7 mouse cellular contexts compared by ENCODE assay signal in genomic region chr13:74061613-74062377, GRCm38 (mm10). TPM values are rescaled to one million over a fixed set of nuclear protein-coding genes. Genes with fewer than 3 reads are reported as not detected.
DNase-seq lines count a peak whose midpoint lies in the region; ATAC-seq lines count a peak whose summit lies in the region.

Gene Cep72, minus strand, starts transcription at chr13:74062299.

- H3K9me3 ChIP-seq in embryonic facial prominence, embryonic 12.5 days, result no peaks in the 10 kb centered on the region
- H3K9me3 ChIP-seq in limb, embryonic 10.5 days (replicated peaks), result no peaks in the 10 kb centered on the region
- H3K9me3 ChIP-seq in midbrain, embryonic 12.5 days, result no peaks in the 10 kb centered on the region

- peak within 1 kb of the TSS; percentile 76 for H3K27ac ChIP-seq in embryonic facial prominence, embryonic 12.5 days
- peak within 1 kb of the TSS; percentile 98 for H3K27ac ChIP-seq in limb, embryonic 10.5 days
- peak within 1 kb of the TSS; percentile 70 for H3K27ac ChIP-seq in midbrain, embryonic 12.5 days (replicated peaks)

- no peaks in the 10 kb centered on the region for H3K4me1 ChIP-seq in embryonic facial prominence, embryonic 12.5 days
- peaks cover 11% of the 10 kb centered on the region for H3K4me1 ChIP-seq in limb, embryonic 10.5 days
- 0 out of 2 replicates have a peak, but pooled peaks cover 2% of the 10 kb centered on the region for H3K4me1 ChIP-seq in midbrain, embryonic 12.5 days

- ATAC-seq in embryonic facial prominence, embryonic 12.5 days (ENCODE audit: insufficient number of reproducible peaks, insufficient read depth, low FRiP score, low TSS enrichment), result peak; percentile 87
- ATAC-seq in midbrain, embryonic 12.5 days (ENCODE audit: low FRiP score, low read depth), result peak; percentile 98

- peak within 1 kb of the TSS; percentile 67 for H3K9ac ChIP-seq in embryonic facial prominence, embryonic 12.5 days
- H3K9ac ChIP-seq in midbrain, embryonic 12.5 days (replicated peaks), result peak within 1 kb of the TSS; percentile 79

- 4% methylated on average over 48 of the region's 48 CpGs for WGBS in embryonic facial prominence, embryonic 12.5 days
- WGBS in limb, embryonic 10.5 days, result 5% methylated on average over 48 of the region's 48 CpGs
- 4% methylated on average over 47 of the region's 48 CpGs for WGBS in midbrain, embryonic 12.5 days

- DNase-seq in adrenal gland, postnatal 36 days, result peak; percentile 94 to 96
- DNase-seq in heart, adult 11 months, result peak; percentile 98
- DNase-seq in kidney, adult 11 months, result peak; percentile 83
- DNase-seq in limb, embryonic 10.5 days (ENCODE audit: low spot score), result peak; percentile 96
- DNase-seq in skeletal muscle tissue, adult 2 months (ENCODE audit: low read depth, low spot score), result peak; percentile 72

- H3K4me2 ChIP-seq in embryonic facial prominence, embryonic 12.5 days (replicated peaks), result peak within 1 kb of the TSS; percentile 53
- peak within 1 kb of the TSS; percentile 54 for H3K4me2 ChIP-seq in midbrain, embryonic 12.5 days (replicated peaks)

- H3K27me3 ChIP-seq in embryonic facial prominence, embryonic 12.5 days, result no peaks in the 10 kb centered on the region
- H3K27me3 ChIP-seq in limb, embryonic 10.5 days (ENCODE audit: low read depth, poor library complexity, severe bottlenecking), result no peaks in the 10 kb centered on the region
- H3K27me3 ChIP-seq in midbrain, embryonic 12.5 days, result no peaks in the 10 kb centered on the region

- peak within 1 kb of the TSS; percentile 61 for H3K4me3 ChIP-seq in embryonic facial prominence, embryonic 12.5 days
- H3K4me3 ChIP-seq in limb, embryonic 10.5 days, result peak within 1 kb of the TSS; percentile 90
- peak within 1 kb of the TSS; percentile 72 for H3K4me3 ChIP-seq in midbrain, embryonic 12.5 days

- peaks cover 13% of the 10 kb centered on the region; the same call in 1 of the 2 replicates for H3K36me3 ChIP-seq in embryonic facial prominence, embryonic 12.5 days
- peaks cover 15% of the 10 kb centered on the region for H3K36me3 ChIP-seq in limb, embryonic 10.5 days
- peaks cover 12% of the 10 kb centered on the region for H3K36me3 ChIP-seq in midbrain, embryonic 12.5 days

RNA-seq across cellular contexts. Expression of gene Cep72, which starts in this region (rescaled TPM):
- total RNA-seq in adrenal gland, postnatal 36 days (2021), result 1 to 10 TPM; 4.1 to 6.5 TPM
- 19.7 and 20.0 TPM in 2 replicates for polyA plus RNA-seq in embryonic facial prominence, embryonic 12.5 days (2016; fragmentation: Nextera tagmentation; extraction: Ambion mirVana)
- polyA plus RNA-seq in limb, embryonic 10.5 days (2016; fragmentation: Nextera tagmentation; extraction: Ambion mirVana), result 21.2 and 27.7 TPM in 2 replicates
- 16.9 and 18.6 TPM in 2 replicates for polyA plus RNA-seq in midbrain, embryonic 12.5 days (2016; fragmentation: Nextera tagmentation; extraction: Ambion mirVana)

Comparison
In these comparisons a context has a peak if more than half of its experiments do, and no peak if none do; other contexts are left out.
1. Peak in every context shown above with its lines: DNase-seq, ATAC-seq, H3K4me3 ChIP-seq and H3K27ac ChIP-seq.